Mouse (Mus musculus): ENCODE measurements around the gene Mtfmt.
A peak's percentile ranks its signal among the peaks of the same experiment; 100 is the strongest.

Mtfmt gene

DNA sequence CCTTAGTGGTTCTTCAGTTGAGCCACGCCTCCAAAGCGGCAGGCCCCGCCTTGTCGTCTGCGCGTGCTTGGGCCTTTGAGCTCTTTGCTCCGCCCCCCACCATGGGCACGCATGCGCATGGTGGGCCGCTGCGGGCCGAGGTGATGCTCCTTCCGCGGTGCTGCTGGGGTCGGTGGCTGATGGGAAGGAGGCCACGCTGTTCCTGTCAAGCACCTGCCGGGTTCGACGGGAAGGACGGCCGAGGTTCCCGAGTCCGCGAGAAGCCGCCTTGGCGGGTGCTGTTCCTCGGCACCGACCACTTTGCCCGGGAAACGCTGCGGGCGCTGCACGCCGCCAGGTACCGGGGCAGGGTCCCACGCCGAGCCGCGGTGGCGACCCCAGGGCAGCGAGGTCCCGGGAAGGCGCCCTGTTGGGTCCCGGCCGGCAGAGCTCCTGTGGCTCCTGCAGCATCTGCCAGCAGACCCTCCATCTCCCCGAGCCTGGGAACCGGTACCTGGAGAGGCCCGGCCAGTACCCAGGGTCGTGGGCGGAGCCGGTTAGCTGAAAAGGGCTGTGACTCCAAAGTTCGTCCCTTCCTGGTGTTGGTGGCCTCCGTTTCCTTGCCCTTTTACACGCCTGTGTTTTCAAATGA, at the start of gene Mtfmt:
TSS of gene Mtfmt (plus strand) at position 112 of the 631 bp plus-strand sequence.
- peak; percentile 93 for DNase-seq (ENCODE audit: low read depth, low spot score)

DNA sequence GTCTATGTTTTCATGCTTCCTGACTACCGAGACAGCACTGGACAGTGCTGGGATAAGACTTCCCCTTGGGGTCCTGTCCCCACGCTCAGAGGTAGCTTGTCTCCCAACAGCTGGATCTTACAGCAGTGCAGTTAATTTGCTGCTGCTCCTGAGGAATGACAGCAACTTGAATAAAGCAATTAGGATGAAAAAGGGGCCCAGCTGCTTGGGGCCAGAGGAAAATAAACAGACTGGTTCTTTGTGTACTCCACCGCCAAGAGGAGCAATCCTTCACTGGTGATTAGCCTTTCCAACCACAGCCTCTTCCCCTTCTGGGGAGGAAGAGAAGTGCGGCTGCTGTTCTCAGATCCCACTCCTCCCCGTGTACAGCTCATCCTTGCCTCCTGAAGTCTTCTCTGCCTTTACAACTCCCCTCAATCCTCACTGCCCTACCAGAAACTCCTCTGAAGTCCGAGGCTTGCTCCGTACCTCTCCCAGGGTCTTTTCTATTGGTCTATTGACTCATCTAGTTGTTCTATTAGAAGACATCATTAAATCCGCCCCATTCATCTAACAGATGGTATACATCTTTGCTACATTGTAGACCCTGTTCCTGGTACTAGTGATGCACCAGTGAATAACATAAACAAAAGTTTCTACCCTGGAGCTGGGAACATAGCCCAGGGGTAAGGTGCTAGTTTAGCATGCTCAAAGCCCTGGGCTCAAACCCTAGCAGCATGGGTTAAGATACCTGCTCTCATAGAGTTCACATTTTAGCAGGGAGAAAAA, 49.0 kb upstream of the Mtfmt start:
- DNase-seq (ENCODE audit: low read depth, low spot score): no peak

DNA sequence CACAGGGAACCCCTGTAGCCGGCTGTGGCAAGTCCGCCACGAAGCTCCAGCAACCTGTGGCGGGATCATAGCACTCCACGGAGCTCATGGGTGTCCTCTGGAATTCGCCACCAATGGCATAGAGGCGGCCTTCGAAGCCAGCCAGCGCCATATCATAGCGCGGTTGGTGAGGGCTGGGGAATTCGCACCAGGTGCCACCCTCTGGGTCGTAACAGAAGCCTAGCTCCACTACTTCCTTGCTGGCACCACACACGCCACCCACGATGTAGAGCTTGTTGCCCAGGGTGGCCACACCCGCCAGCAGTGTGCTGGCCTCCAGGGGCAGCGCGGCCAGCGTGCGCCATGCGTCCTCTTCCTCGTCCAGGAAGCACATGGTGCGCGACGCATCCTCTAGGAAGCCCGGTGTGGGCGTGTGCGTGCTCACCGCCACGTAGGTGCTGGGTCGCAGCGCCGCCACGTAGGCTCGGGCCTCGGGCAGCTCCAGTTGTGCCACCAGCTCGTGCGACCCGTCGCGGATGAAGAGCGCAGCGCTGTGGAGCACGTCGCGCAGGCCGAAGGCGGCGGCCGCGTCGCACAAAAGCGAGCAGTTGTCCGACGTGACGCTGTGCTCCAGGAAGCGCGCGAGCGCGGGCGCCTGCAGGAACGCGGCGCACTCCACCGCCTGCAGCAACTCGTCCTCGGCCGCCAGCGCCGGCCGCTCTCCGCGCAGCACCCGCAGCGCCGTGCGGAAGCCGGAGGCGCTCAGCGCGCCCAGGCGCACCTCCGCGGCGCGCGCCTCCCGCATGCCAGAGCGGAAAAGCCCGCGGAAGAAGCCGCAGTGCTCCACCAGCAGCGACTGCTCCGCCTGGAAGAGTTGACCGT, 44.6 kb upstream of the Mtfmt start:
- DNase-seq (ENCODE audit: low read depth, low spot score): no peak

DNA sequence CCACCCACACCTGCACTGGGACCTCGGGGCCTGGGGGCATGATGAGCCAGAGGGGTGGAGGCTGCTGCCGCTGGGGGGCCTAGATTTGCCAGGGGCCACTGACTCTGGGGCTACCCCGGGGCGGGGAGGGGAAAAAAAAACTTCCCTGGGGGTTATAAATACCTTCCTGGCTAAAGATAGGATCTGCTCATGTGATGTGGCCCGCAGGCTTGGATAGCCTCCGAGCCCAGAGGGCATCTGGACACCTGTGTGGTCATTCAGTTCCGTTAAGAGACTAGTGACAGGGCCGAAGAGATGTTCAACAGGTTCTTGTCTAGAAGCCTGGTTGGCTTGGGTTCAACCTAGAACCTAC, 44.0 kb upstream of the Mtfmt start, which contains the start of gene Kbtbd13:
TSS of gene Kbtbd13 (minus strand) at position 40 of the 352 bp plus-strand sequence.
- no peak for DNase-seq (ENCODE audit: low read depth, low spot score)

DNA sequence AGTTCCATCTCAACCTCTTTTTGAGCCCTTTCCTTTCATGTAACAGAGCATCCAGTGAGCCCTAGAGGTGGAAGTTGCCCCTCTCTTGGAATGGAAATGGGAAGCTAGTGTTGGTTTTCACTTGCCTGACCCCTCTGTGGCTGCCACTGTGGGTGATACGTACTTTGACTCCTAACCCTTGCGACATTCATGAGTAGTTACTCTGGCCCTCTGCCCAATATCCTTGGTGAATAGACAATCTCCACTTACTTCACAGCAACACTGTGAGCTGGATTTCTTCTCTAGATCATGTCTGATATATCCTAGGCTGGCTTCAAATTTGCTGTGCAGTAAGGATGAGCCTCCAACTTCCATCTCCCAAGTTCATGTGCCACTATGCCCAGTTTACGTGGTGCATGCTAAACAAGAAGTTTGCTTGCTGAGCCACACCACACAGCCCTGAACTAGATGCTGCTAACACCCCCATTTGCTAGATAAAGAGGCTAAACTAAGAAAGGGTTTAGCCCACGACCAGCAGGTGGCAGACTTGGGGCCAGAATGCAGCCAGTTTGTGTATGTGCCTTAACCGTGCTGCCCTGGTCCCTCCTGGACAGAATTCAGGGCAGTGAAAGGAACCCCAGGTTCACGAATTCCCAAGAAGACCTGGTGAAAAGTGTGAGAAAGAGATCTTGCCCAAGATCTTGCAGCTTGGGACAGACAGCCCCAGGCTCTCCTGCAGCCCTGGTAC, 42.8 kb upstream of the Mtfmt start:
- peak; percentile 9 for DNase-seq (ENCODE audit: low read depth, low spot score)

DNA sequence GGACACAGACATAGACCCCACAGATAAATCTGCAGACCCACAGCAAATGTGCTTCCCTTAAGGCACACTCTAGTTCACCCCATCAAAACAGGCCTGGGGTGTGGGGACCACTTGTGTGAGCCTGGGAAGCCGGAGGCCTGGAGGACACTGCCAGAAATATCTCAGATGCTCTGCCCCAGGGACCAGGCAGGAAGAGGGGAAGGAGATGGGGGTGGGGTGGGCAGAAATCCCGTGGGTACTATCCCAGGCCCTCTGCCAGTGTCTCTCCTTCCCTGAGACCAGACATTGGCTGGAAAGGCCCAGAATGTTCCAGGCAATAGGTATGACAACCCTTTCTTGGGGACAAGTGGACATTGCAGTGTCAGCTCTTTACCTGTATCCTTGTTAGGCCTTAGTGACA, 42.0 kb upstream of the Mtfmt start:
- DNase-seq (ENCODE audit: low read depth, low spot score): no peak

DNA sequence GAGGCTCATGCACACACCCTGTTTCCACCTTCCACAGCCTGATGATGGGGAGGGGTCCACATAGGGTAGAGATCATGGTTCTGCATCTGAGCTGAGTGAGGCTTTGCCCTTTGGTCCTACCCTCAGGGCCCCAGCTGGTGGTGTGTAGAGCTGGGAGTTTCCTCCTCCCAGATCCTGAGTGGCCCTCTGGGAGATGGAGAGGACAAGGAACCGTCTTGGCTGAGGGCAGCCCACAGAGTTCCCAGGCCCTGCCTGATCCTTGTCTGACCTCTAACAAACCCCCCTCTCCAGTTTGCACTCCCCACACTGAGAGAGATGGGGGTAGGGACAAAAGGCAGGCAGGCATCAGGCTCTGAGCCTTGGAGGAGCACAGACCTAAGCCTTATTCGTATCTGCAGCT, 41.2 kb upstream of the Mtfmt start:
- no peak for DNase-seq (ENCODE audit: low read depth, low spot score)

DNA sequence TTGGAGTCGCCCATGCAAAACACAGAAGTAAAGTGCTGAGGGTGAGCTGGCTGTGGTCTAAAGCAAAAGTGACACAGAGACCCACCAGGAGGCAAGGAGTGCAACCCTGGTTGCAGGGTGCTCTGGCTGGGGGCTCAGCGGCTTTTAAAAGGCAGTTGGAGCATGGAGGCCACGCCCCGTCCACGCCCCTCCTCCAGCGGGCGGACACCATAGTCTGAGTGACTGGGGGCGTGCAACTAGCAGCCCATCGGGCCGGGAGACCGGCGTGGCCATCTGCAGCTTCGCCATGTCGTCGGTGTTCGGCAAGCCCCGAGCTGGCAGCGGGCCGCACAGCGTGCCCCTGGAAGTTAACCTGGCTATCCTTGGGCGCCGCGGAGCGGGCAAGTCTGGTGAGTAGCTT, 37.3 kb upstream of the Mtfmt start, which contains the start of gene Rasl12:
TSS of gene Rasl12 (plus strand) at position 228 of the 400 bp plus-strand sequence.
- peak; percentile 6 for DNase-seq (ENCODE audit: low read depth, low spot score)

DNA sequence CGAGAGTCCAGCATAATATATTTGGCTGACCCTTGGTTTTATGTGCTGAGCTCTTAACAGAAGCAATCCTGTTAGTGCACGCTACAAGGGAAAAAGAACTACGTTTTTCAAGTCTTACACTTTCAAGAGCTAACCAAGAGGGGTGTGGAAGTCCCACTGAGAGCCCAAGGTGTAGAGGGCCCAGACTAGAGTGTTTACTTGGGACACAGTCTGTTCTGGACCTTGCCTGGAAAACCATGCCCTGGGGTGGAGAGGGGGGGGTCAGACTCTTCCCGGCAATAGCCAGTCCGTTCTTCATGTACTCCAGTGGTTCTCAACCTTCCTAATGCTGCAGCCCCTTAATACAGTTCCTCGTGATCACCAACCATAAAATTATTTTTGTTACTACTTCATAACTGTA, 35.6 kb upstream of the Mtfmt start:
- DNase-seq (ENCODE audit: low read depth, low spot score): no peak

DNA sequence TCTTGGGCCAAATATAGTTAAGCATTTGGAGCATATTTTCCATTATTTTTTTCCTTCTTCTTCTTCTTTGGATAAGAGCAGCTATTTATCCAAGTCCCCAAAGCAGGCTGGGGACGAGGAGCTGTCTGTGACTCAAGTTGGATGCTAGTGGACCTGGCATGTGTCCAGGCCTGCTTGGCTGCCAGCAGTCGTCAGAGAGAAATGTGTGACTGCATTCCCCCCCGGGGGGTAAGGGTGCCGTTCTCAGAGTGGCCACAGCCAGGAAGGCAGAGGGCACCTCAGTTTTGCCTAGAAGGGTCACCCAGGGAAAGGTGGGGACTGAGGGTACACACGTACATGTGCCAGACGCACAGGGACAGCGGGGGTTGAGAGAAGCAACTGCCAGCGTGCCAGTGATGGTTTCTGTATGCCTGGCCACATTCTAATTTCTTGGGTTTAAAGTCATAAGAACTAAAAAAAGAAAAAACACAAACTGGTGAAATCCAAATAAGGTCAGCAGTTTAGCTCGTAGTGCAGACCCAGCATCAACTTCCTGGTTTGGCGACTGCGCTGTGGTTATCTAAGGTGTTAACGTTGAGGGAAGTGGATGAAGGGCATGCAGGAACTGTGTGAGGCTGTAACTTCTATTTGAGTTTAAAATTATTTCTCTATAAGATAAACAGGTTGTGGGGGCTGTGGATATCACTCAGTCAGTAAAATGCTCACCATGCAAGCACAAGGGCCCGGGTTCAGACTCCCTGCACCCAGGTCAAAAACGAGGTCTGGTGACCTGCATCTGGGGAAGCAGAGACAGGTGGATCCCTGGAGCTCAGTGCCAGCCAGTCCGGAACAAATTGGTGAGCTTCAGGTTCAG, 31.0 kb upstream of the Mtfmt start:
- no peak for DNase-seq (ENCODE audit: low read depth, low spot score)

DNA sequence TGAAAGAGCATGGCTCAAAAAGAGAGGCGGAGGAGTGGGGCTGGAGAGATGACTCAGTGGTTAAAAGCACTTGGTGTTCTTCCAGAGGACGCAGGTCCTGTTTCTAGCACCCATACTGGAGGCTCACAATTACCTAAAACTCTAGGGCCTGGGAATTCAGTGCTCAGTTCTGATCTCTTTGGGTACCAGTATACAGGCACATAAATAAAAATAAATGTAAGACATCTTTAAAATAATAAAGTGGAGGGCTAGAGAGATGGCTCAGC, 30.5 kb upstream of the Mtfmt start:
- no peak for DNase-seq (ENCODE audit: low read depth, low spot score)

DNA sequence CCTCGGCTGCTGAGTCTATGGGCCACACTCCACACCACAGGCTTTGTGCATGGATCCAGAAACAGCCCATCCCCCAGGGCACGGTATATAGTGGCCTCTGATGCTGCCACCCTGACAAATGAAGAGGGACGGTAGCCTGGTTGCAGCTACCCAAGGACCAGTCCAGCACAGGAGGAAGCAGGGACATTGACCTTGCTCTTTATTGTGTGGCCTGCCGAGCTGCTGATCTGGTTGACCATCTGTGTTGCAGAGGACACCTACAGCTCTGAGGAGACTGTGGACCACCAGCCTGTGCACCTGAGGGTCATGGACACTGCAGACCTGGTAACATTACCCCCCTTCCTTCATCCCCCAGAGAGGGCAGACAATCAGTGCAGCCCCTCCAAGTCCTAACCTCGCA, 28.3 kb upstream of the Mtfmt start:
- DNase-seq (ENCODE audit: low read depth, low spot score): no peak

DNA sequence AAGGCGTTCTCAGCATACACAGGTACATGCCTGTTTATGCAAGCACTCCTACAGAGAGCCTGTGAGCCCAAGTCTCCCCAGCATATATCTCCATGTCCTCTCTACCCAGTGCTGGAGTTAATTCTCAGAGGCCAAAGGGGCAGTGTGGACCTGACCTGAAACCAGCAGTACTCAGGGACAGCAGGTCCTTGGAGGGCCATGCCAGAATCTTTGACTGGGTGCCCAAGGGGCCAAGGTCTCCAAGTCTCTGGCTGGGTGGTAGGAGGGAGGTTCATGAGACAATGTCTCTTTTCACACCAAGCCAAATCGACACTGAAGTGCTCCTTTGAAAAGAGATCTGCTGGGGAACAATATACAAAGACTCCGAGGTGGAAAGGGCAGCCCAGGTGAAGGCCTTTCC, 27.7 kb upstream of the Mtfmt start:
- no peak for DNase-seq (ENCODE audit: low read depth, low spot score)

DNA sequence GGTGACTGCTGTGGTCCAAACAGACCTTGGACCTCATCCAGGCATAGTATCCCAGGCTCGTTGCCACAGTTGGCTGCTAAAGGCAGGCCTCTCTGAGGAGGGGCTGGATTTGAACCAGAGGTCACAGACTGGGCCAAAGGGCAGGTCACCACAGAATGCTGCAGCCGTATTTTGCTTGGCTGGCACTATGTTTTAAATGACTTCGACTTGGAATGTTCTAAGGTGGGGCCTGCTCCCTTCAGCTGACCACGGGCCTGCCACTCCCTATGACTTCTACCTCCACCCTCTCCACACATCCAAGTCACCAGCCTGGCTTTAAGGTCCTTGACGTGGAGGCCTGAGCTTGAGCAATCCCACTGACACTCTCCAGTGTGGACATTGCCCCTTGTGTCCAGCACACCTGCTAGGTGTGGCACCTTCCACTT, 26.7 kb upstream of the Mtfmt start:
- no peak for DNase-seq (ENCODE audit: low read depth, low spot score)

DNA sequence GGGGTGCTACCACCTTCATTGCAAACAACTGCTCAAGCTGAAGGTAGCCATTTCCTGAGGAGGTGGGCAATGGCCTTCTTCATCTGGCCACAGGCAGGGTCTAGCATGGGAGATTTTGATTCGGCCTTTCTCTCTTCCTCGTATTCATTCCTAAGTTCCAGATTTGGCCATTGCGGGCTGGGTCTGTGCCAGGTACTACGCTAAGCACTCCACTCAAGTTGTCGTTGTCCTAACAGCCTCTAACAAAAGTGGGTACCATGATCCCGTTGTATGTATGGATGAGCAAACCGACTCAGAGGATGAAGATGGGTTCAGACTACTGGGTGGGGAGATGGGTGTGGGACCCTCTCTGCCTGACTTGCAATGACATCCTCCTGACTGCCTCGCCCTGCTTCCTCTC, 25.2 kb upstream of the Mtfmt start:
- no peak for DNase-seq (ENCODE audit: low read depth, low spot score)

DNA sequence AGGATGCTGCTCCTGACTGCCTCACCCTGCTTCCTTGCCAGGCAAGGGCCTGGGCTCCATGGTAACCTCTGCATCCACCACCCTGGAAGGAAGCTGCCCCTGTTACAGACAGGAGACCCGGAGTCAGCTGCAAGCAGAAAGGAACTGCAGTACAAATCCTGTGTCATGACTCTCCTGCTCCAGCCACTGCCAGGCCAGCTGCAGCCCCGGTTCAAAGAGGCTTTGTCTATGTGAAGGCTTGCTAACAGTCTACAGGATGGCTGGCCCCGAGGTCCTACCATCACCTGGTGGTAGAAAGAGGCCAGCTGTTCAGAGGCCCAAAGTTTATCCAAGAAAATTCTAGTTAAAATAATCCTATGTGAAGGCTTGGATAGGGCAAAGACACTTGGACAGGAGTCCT, 24.3 kb upstream of the Mtfmt start:
- DNase-seq (ENCODE audit: low read depth, low spot score): no peak

DNA sequence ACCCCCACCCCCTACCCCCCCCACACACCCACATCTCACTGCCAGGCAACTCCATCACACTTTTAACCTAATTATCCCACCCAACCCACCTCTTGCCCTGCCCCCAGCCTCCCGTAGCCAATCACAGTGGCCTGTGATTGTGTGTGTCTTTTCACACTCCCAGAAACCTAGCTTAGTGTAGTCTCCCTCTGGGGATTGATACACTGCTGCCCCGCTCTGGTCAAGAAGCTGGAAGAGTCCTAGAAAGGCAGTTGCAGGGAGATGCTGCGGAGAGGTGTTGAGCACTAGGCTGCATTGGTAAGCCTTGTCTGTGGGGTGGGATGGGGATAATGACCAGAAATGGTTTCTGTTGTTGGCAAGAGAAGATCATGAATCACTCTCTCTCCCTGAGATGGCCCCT, 17.8 kb upstream of the Mtfmt start:
- no peak for DNase-seq (ENCODE audit: low read depth, low spot score)

DNA sequence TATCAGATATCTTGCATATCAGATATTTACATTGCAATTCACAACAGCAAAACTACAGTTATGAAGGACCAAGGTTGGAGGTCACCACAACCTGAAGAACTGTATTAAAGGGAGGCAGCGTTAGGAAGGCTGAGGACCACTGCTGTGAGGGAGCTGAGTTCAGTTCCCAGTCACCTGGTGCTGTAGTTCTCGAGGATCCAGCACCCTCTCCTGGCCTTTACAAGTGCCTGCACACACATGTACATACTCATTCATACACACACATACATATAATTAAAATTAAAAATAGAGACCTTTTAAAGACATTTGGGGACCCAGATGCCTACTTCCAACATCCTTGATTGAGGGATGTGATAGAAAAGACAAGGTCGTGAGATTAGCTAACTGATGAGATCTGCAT, 15.9 kb upstream of the Mtfmt start:
- no peak for DNase-seq (ENCODE audit: low read depth, low spot score)

DNA sequence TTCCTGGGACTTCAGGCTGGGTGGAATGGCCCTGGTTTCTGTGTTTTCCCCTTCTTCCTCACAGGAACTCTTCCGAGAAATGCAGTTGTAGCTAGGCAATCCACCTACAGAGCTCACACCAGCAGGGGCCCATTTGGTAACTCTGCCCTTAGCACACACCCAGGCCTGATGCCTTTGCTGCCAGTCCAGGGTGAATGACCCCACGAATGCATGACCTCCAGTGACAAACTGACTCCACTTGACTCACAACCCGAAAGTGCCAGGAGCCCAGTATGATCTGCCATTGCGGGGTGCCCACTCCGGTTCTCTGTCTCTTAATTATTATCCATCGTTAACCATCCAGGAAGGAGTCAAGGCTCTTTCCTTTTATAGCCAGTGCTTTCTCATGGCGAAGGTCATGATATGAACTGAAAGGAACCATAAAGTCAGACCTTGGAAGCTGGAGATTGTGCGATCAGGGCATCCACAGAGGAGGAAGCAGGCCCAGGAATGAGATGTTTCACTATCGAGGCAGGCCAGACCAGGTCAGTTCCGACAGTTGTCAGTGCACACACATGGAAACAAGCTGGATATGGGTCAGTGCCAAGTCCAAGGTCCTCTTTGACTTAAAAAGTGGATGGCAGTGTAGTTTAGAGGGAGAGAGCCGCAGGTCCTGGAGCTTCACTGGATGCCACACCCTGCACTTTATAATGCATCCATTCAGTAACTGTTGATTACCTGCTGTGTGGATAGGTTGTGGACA, 12.7 kb upstream of the Mtfmt start, which contains the start of gene Slc51b:
TSS of gene Slc51b (minus strand) at position 196 of the 742 bp plus-strand sequence.
- no peak for DNase-seq (ENCODE audit: low read depth, low spot score)

DNA sequence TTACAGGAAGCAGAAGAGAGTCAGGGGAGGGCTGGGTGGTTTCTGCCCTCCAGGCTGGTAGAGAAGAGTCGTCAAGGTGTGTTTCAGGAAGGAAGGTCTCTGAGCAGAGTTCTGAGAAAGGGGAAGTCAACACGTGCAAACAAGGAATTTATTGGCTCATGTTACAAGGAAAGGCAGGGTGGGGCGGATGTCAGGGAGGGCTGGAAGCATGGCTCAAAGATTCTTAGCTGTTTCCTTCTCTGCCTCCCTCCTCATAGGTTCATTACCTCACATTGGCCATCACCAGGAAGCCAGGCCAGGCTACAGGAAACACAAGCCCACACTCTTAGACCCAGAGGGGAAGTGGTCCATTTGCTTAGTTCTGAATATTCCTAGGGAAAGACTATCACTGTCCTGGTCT, 11.2 kb upstream of the Mtfmt start:
- no peak for DNase-seq (ENCODE audit: low read depth, low spot score)
